Mouse (Mus musculus) MEL (cell line): ENCODE measurements around the gene Ankrd45. TPM values are rescaled to one million over a fixed set of nuclear protein-coding genes. Genes with fewer than 3 reads are reported as not detected.

Experiments
- DNase-seq: peaks from one replicate; pipeline ENCODE4 v3.0.0; 2011; ENCODE audit warnings: low read depth, low spot score
- H3K27ac ChIP-seq: 2 replicates; pipeline ENCODE4 v1.5.1; 2012; ENCODE audit warnings: low read depth, mild to moderate bottlenecking, control low read depth, low read length, moderate library complexity; ENCODE audit not compliant: control insufficient read depth
- H3K27me3 ChIP-seq, 2 experiments: fragments of 150-350 bp in 1 of 2; sonication (generic) in 1 of 2; 2 replicates each; pipeline ENCODE4 v1.6.1; 2012; ENCODE audit warnings: low read length in 2 of 2, mild to moderate bottlenecking in 2 of 2, improper control_type of control experiment in 1 of 2, moderate library complexity in 1 of 2; ENCODE audit not compliant: insufficient read depth in 2 of 2, control insufficient read depth in 1 of 2
- H3K36me3 ChIP-seq, 2 experiments: 2 replicates each; pipeline ENCODE4 v1.6.1; 2012 to 2014; ENCODE audit warnings: low read length in 2 of 2, improper control_type of control experiment in 1 of 2, inconsistent platforms in 1 of 2, mild to moderate bottlenecking in 1 of 2; ENCODE audit not compliant: insufficient read depth in 2 of 2, control insufficient read depth in 1 of 2
- H3K4me1 ChIP-seq, 2 experiments: fragments of 150-350 bp in 1 of 2; sonication (generic) in 1 of 2; 2 replicates each; pipeline ENCODE4 v1.6.1; 2012; ENCODE audit warnings: low read length in 2 of 2, improper control_type of control experiment in 1 of 2, mild to moderate bottlenecking in 1 of 2; ENCODE audit not compliant: insufficient read depth in 2 of 2, control insufficient read depth in 1 of 2
- H3K4me3 ChIP-seq, 2 experiments: fragments of 150-350 bp in 1 of 2; sonication (generic) in 1 of 2; 2 replicates each; pipeline ENCODE4 v1.5.1; 2012; ENCODE audit warnings: low read depth in 2 of 2, low read length in 2 of 2, mild to moderate bottlenecking in 2 of 2, moderate library complexity in 2 of 2, control low read depth in 1 of 2, improper control_type of control experiment in 1 of 2; ENCODE audit not compliant: control insufficient read depth in 1 of 2, insufficient read depth in 1 of 2
- H3K79me2 ChIP-seq: 2 replicates; pipeline ENCODE4 v1.6.1; 2012; ENCODE audit warnings: mild to moderate bottlenecking, low read length, moderate library complexity; ENCODE audit not compliant: control insufficient read depth, poor library complexity, insufficient read depth
- H3K9ac ChIP-seq: 2 replicates; pipeline ENCODE4 v1.6.1; 2012; ENCODE audit warnings: low read depth, mild to moderate bottlenecking, control low read depth, low read length, moderate library complexity; ENCODE audit not compliant: control insufficient read depth, poor library complexity, severe bottlenecking
- H3K9me3 ChIP-seq: fragments of 150-350 bp; sonication (generic); replicated peaks from 2 replicates; pipeline ENCODE4 v1.6.1; 2012; ENCODE audit warnings: mild to moderate bottlenecking, low read length, improper control_type of control experiment, moderate library complexity; ENCODE audit not compliant: insufficient read depth
- BHLHE40 ChIP-seq: IDR thresholded peaks from 2 replicates; pipeline ENCODE4 v1.6.1; 2012; ENCODE audit warnings: low read depth, mild to moderate bottlenecking, inconsistent platforms, low read length, improper control_type of control experiment, borderline replicate concordance
- CHD1 ChIP-seq: IDR thresholded peaks from 2 replicates; pipeline ENCODE4 v1.6.1; 2012; ENCODE audit warnings: low read depth, mild to moderate bottlenecking, inconsistent platforms, low read length, improper control_type of control experiment
- E2F4 ChIP-seq: IDR thresholded peaks from 2 replicates; pipeline ENCODE4 v1.6.1; 2011; ENCODE audit warnings: low read depth, low read length, improper control_type of control experiment, borderline replicate concordance
- ETS1 ChIP-seq: IDR thresholded peaks from 2 replicates; pipeline ENCODE4 v1.6.1; 2012; ENCODE audit warnings: low read depth, mild to moderate bottlenecking, inconsistent platforms, low read length, improper control_type of control experiment, moderate library complexity
- JUND ChIP-seq: IDR thresholded peaks from 2 replicates; pipeline ENCODE4 v1.6.1; 2011; ENCODE audit warnings: low read depth, mild to moderate bottlenecking, improper control_type of control experiment, low read length
- MAFK ChIP-seq: IDR thresholded peaks from 2 replicates; pipeline ENCODE4 v1.6.1; 2011; ENCODE audit warnings: low read depth, mild to moderate bottlenecking, low read length, improper control_type of control experiment, borderline replicate concordance
- MAX ChIP-seq: IDR thresholded peaks from 2 replicates; pipeline ENCODE4 v1.6.1; 2011; ENCODE audit warnings: low read length, improper control_type of control experiment
- MXI1 ChIP-seq: IDR thresholded peaks from 2 replicates; pipeline ENCODE4 v1.6.1; 2011; ENCODE audit warnings: mild to moderate bottlenecking, low read depth, low read length, improper control_type of control experiment
- MYB ChIP-seq: IDR thresholded peaks from 2 replicates; pipeline ENCODE4 v1.6.1; 2011; ENCODE audit warnings: mild to moderate bottlenecking, low read depth, low read length, improper control_type of control experiment
- MYC ChIP-seq: IDR thresholded peaks from 2 replicates; pipeline ENCODE4 v1.6.1; 2011; ENCODE audit warnings: low read depth, mild to moderate bottlenecking, low read length, improper control_type of control experiment, moderate library complexity
- POLR2A ChIP-seq, 2 experiments: IDR thresholded peaks; 2 replicates each; pipeline ENCODE4 v1.6.1; 2011 to 2012; ENCODE audit warnings: low read length in 2 of 2, mild to moderate bottlenecking in 2 of 2, control low read depth in 1 of 2, improper control_type of control experiment in 1 of 2, low read depth in 1 of 2, moderate library complexity in 1 of 2; ENCODE audit not compliant: control insufficient read depth in 1 of 2, insufficient read depth in 1 of 2, poor library complexity in 1 of 2
- RCOR1 ChIP-seq: IDR thresholded peaks from 2 replicates; pipeline ENCODE4 v1.6.1; 2012; ENCODE audit warnings: low read depth, mild to moderate bottlenecking, inconsistent platforms, low read length, improper control_type of control experiment
- USF1 ChIP-seq: IDR thresholded peaks from 2 replicates; pipeline ENCODE4 v1.6.1; 2014; ENCODE audit warnings: low read depth, mild to moderate bottlenecking, inconsistent platforms, low read length, improper control_type of control experiment, moderate library complexity
- USF2 ChIP-seq, 2 experiments: IDR thresholded peaks; 2 replicates each; pipeline ENCODE4 v1.6.1; 2011 to 2012; ENCODE audit warnings: improper control_type of control experiment in 2 of 2, low read length in 2 of 2, borderline replicate concordance in 1 of 2, inconsistent platforms in 1 of 2, low read depth in 1 of 2, mild to moderate bottlenecking in 1 of 2; ENCODE audit not compliant: insufficient read depth in 1 of 2
- ZKSCAN1 ChIP-seq: IDR thresholded peaks from 2 replicates; pipeline ENCODE4 v1.6.1; 2012; ENCODE audit warnings: low read depth, mild to moderate bottlenecking, inconsistent platforms, low read length, improper control_type of control experiment, moderate library complexity
- ZMIZ1 ChIP-seq: IDR thresholded peaks from 2 replicates; pipeline ENCODE4 v1.6.1; 2012; ENCODE audit warnings: low read depth, mild to moderate bottlenecking, inconsistent platforms, low read length, improper control_type of control experiment, moderate library complexity
- ZNF384 ChIP-seq: IDR thresholded peaks from 2 replicates; pipeline ENCODE4 v1.6.1; 2012; ENCODE audit warnings: low read depth, mild to moderate bottlenecking, inconsistent platforms, low read length, improper control_type of control experiment
- polyA plus RNA-seq, 2 experiments: library from polyadenylated mRNA; stranded (reverse) in 1 of 2; unstranded in 1 of 2; fragments of >175 nt in 1 of 2; fragments of >200 nt in 1 of 2; gene quantifications; 2 replicates each; pipeline versions ENCODE4 v1.2.1 to v1.2.4; 2012; ENCODE audit warnings: low replicate concordance in 2 of 2, low read depth in 1 of 2; ENCODE audit not compliant: insufficient read length in 2 of 2, insufficient read depth in 1 of 2, missing spikeins in 1 of 2
- total RNA-seq: library from RNA; depleted of rRNA; stranded (reverse); fragments of 300-350 nt; gene quantifications from 2 replicates; pipeline ENCODE4 v1.2.3, GENCODE M21; 2012; rRNA removed

The Ankrd45 gene
- total and polyA plus RNA-seq, 3 experiments: not detected

DNA sequence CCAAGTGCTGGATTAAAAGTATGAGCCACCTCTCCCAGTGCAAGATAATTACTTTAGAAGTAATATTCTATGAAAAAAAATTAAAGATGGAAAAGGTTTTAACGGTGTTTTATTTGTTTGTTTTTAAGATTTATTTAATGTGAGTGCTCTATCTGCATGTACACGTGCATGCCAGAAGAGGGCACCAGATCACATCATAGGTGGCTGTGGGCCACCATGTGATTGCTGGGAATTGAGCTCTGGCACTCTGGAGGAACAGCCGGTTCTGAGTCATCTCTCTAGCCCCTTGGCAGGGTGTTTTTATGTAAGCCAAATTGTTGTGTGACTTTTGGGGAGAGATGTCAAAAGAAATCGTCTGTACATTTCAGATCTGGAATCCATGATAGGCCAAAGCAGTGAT lies 72.0 kb downstream of the Ankrd45 start (continued):
- TF ChIP-seq MAFK (no peak), MYB (no peak), MAX (peak; percentile 88), ETS1 (no peak), USF1 (peak; percentile 57; the same call in 1 of the 2 replicates), USF2 (IDR thresholded peaks at IDR 0.05; ENCODE audit: borderline replicate concordance in 1 of 2, insufficient read depth in 1 of 2, low read depth in 1 of 2, low read length in 2 of 2) (no peak), JUND (no peak), CHD1 (no peak), POLR2A (IDR thresholded peaks at IDR 0.05; ENCODE audit: control insufficient read depth in 1 of 2, insufficient read depth in 1 of 2, low read depth in 1 of 2, low read length in 2 of 2, poor library complexity in 1 of 2) (no peak), RCOR1 (no peak), MYC (peak; percentile 77; the same call in 1 of the 2 replicates), E2F4 (no peak)
- TF ChIP-seq, all 39 proteins: peak for 7

DNA sequence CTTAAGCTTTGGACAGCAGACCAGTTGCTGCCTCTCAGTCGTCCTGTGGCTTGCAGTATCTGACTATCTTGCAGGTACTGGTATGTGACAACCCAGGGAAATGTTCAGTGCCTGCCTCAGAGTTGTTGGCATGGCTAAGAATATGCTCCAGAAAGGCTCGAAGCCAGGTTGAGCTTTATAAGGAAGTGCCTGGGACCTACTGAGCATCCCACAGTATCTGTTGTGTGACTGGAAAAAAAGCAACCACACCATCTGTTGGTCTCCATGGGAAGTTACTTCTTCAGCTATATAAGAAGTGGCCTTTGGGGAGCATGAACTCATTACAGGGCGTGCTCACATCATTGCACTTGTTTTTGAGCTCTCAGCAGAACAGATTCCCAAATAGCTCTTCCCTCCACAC lies 77.3 kb downstream of the Ankrd45 start:
- no peaks in the 10 kb centered on the region for H3K27me3 ChIP-seq
- TF ChIP-seq ZNF384 (no peak), MXI1 (no peak), USF2 (IDR thresholded peaks at IDR 0.05; ENCODE audit: borderline replicate concordance in 1 of 2, insufficient read depth in 1 of 2, low read depth in 1 of 2, low read length in 2 of 2) (no peak), ZKSCAN1 (no peak), BHLHE40 (no peak), ZMIZ1 (no peak)

More for the DNA sequence above, 77.3 kb downstream of the Ankrd45 start:
- Histone ChIP-seq H3K4me3 (no peak overlapping the region), H3K4me1 (no peaks in the 10 kb centered on the region), H3K9me3 (no peaks in the 10 kb centered on the region), H3K9ac (no peak overlapping the region), H3K36me3 (no peaks in the 10 kb centered on the region), H3K79me2 (no peaks in the 10 kb centered on the region; the same call in 1 of the 2 replicates), H3K27ac (no peak overlapping the region)
- no peak for DNase-seq

Other genes starting within 250 kb of the Ankrd45 start
- gene Rc3h1, start 236.3 kb upstream of the Ankrd45 start, total RNA-seq: 14.2 and 15.2 TPM in 2 replicates
- 1 to 10 TPM in 1 of 2 experiments, not detected in 1; 6.2 TPM for gene Rc3h1, start 236.3 kb upstream of the Ankrd45 start, polyA plus RNA-seq
- gene Serpinc1, start 164.1 kb upstream of the Ankrd45 start, total RNA-seq: 0.19 and 0.20 TPM in 2 replicates
- 1 to 10 TPM in 1 of 2 experiments, not detected in 1; 1.3 TPM for gene Serpinc1, start 164.1 kb upstream of the Ankrd45 start, polyA plus RNA-seq
- 5.2 and 5.7 TPM in 2 replicates for gene Zbtb37, start 107.8 kb upstream of the Ankrd45 start, total RNA-seq
- gene Zbtb37, start 107.8 kb upstream of the Ankrd45 start, polyA plus RNA-seq: 1 to 10 TPM in 1 of 2 experiments, not detected in 1; 4.2 TPM
- 53.1 and 66.2 TPM in 2 replicates for gene Dars2, start 72.0 kb upstream of the Ankrd45 start, total RNA-seq
- gene Dars2, start 72.0 kb upstream of the Ankrd45 start, polyA plus RNA-seq: 10 to 100 TPM in 1 of 2 experiments, not detected in 1; 83.6 TPM
- 6.2 and 6.3 TPM in 2 replicates for gene Cenpl, start 72.0 kb upstream of the Ankrd45 start, total RNA-seq
- 10 to 100 TPM in 1 of 2 experiments, not detected in 1; 16.9 TPM for gene Cenpl, start 72.0 kb upstream of the Ankrd45 start, polyA plus RNA-seq
- 3.6 and 3.7 TPM in 2 replicates for gene Klhl20, start 11.2 kb upstream of the Ankrd45 start, total RNA-seq
- 1 to 10 TPM in 1 of 2 experiments, not detected in 1; 7.8 TPM for gene Klhl20, start 11.2 kb upstream of the Ankrd45 start, polyA plus RNA-seq
- gene Tex50, start 16.6 kb downstream of the Ankrd45 start, total RNA-seq: not detected in 2 replicates
- gene Tex50, start 16.6 kb downstream of the Ankrd45 start, polyA plus RNA-seq: not detected
- gene Prdx6, start 108.5 kb downstream of the Ankrd45 start, total RNA-seq: 155 and 210 TPM in 2 replicates
- 100 to 1,000 TPM in 1 of 2 experiments, not detected in 1; 300 TPM for gene Prdx6, start 108.5 kb downstream of the Ankrd45 start, polyA plus RNA-seq